Mouse (Mus musculus): ENCODE measurements around the gene Snn.

The Snn gene

DNA sequence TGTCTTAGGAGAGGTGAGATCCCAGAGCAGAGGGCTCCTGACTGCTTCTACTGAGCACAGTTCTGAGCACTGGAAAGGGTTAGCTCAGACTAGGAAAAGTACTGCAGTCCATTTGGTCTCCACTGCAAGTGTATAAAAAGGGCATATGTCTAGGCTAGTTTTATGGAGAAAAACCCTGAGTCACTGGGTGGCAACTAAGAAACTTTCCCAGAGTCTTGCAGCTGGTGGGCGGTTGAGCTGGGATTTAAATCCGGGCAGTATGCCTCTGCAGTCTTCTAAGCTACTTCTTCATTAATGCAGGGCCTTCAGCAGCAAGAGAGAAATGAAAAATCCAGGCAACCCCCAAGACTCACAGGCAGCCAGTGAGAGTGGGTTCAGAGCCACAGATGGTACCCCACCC is 10.5 kb upstream of the Snn start:
- no peak for DNase-seq

DNA sequence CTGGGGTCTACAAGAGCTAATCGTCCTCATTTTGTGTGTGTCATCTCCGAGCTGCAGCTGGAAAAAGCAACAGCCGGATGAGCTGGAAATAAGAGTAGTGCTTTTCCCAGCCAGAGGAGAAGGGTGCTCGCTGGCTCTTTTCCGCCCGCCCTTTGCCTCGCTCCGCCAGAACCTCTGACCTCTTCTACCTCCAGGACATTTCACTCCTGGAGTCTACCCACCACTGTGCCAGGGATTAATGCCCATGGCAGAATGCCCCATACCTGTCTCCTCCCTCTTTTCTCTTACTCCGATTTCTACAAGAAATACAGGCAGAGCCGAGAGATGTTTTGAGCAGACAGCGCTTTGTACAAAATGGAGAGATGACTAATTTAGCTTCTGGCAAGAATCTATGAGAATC is 9.6 kb upstream of the Snn start:
- no peak for DNase-seq

DNA sequence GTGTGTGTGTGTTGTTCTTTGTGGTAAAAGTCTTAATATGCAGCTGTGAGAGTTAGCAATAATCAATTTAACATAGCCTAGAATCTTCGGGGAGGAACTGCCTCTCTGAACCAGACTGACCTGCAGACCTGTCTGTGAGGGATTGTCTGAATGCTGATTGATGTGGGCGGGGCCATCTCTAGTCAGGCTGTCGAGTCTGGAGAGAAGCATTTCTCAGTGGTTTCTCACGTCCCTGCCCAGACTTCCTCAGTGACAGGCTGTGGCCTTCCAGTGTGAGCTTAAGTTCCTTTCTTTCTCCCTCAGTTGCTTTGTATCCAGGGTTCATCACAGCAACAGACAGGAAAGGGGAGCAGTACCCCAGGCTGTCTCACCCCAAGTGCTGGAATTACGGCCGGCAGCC is 6.3 kb upstream of the Snn start:
- DNase-seq = no peak

DNA sequence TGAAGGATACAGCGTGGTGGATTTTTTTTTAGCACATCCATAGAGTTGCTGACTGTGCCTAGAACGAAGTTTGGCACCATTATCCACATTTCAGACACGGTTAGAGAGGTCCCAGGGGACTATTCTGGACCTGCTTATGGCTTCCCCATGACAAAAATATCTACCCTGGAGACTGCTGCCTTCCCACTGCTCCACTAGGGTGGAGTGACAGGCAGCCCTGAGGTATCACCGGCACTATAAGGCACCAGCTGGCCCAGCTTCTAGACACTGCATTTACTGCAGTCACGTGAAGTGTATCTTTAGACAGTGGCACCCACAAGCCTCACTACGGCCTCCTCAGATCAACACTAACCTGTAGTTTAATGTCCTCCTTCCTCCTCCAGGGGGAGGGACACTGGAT is 5.9 kb upstream of the Snn start:
- DNase-seq = no peak

DNA sequence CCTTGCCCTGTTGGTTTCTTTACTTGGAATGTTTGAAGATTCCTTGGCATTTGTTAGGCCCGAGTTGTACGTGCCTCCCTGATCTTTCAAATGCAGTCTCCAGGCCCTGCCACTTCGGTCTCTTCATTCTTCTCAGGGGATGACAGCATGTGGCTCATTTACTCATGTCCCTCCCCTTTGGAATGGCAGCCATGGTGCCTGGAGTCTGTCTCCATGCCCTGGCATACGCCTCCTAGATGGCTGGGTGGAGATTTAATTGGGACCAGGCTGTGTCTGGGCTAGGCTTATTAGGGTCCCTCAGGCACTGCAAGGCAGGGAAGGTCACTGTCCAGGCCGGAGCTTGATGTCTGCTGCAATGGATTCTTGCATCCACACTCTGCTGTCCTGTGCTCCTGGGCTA is 4.8 kb upstream of the Snn start:
- peak; percentile 33 to 54 for DNase-seq

DNA sequence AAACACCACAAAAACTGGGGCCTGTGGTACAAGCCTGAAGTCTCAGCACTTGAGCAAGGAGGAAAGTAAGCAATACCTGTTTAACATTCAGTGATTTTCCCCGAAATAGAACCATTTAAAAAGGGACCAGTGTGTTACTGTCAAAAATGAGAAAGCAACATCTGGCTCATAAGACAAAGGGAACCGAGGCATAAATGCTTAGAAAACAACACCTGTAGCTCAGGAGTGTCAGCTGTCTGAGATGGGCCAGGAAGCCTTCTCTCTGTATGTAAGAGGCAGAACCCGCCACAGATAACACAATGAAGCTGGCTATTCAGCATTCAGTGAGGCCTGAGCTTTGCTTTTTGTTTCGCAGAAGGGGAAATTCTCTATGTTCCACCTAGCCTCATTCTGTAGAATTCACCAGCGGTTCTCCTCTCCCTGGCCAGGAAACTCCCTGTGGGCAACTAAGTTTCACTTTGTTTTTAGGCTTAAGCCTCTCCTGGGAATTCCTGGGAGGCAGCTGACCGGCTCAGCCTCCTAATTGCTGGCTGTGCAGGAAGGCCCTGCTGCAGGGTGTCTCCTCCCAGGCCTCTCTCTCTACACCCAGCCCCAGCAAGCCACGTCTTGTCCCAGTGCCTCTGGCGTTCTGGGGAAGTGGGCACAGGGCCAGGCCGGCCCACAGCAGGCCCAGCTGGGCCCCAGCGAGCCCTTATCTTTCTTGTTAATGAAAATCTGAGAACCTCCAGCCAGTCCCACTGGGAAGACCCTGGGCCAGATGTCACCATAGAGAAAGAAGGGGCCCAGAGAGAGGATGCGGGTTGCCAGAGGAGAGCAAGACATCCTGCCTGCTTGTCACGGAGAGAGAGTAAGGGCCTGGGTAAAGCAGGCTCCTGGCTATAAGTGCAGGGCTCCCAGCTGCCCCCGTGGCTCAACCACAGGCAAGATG is 2.3 kb downstream of the Snn start:
- DNase-seq = peak; percentile 82 to 87

DNA sequence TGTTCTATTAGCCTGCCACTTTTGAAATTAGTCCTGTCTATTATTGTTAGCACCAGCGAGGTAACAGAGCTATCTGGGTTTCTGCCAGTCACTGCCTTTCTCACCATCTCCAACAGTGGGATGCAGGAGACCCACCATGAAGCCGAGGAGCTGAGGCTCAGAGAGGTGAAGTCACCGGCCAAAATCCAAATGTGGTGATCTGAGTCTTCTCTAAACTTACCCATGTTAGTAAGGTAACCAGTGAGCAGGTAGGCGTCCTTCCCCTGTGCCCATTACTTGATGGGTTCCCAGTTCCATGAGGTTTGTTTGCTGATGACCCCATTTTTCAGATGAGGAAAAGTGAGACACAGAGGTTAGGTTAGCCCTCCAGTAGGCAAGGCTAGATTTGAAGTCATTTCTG is 3.6 kb downstream of the Snn start:
- DNase-seq = no peak

DNA sequence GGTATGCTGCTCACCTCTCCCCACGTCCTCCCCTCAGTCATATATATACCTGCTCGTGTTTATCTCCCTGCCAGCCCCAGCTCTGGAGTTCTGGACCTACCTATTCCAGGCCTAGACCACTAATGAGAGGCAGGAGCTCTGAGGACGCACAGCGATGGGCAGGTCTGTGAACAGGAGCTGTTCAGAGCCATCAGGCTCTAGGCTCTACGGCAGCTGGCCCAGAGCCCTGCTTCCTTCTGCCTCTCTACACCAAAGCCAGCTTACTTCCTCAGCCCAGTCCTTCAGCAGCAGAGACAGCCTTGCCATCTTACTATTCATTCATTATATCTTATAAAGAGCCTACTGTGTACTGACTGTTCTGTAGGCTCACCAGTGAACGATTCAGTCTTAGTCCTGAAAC is 4.0 kb downstream of the Snn start:
- peak; percentile 57 to 69 for DNase-seq

DNA sequence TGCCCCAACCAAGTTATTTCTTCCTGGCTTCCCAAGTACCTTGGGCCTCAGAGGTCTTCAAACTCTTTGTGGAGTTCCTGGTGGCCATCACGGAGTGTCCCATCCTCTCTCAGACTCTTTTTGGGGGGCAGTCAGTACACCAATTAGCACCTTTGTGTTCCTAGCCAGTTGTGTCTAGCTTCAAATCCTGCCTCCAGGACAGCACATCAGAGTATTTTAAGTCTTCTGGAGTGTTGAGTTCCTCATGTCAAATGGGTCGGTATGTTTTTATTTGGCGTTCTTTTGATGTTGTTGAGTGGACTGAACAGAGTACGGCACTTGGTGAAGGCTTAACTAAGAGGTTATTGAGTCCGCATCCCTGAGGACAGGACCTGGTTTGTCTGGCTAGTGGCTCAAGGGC is 4.7 kb downstream of the Snn start:
- no peak for DNase-seq

DNA sequence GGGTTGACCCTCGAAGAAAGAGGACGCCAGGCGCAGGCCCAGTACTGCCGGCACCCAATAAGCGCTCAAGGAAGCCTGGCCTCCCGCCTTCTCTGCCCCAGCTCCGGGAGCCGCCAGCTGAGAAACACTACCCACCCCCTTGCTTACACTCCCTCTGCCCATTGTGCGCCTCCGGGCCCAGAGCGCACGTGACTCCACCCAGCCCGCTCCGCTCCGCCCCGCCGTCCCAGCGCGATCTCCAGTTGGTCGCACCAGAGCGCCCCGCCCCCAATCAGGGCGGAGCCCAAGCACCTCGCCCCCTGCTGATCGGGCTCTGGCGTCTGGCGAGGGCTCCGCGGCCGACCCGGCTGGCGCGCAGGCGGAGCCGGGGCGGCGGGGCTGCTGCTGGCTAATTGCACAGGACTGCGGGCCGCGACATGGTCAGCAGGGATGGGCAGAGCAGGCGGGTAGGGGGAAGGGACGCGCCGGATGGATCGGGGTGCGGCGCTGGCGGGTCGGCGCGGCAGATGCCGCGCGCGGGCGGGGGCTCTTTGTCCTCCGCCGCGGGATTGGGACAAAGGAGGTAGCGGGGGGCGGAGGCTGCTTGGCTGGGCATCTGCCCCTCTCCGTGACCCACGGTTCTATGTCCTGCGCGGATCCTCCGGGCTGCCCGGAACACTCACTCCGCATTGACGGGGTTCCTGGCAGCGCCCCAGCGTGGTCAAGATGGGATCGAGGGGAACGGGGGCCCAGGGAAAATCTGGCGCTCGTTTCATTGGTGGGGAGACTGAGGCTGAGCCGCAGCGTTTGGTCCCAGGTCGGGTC is 5.5 kb downstream of the Snn start, which contains the start of gene Litaf:
Gene Litaf, minus strand, starts transcription at position 129 of the 804 bp plus-strand sequence.
- DNase-seq = peak; percentile 100

DNA sequence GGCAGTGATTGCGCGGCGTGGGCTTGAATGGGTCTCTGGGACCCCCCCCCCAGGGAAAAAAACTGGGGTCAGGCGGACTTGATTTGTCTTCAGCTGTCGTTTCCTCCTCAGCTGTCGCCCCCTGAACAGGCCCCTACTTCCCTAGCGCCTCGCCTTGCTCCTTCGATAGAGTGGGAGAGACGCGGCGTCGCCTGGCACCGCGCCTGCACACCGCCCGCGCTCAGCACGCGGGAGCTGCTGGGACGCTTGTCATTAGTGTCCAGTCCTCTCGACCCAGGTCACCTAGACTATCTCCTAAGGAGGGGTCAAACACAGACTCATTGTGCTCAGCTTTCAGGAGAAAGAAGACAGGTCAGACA is 6.1 kb downstream of the Snn start:
- peak; percentile 85 for DNase-seq

DNA sequence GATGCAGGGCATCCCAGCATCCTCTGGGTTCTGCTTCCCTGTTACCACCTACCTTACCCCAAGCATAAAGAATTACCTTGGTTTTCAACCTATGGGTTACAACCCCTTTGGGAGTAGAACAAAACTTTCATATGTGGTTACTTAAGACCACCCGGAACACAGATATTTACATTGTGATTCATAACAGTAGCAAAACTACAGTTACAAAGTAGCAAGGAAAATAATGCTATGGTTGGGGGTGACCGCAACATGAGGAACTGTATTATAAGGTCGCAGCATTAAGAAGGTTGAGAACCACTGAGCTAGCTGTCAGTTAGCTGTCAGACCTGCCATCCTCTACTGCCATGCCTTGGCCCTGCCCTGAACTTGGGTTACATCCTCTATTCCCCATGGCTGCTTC is 7.9 kb downstream of the Snn start:
- DNase-seq = no peak

DNA sequence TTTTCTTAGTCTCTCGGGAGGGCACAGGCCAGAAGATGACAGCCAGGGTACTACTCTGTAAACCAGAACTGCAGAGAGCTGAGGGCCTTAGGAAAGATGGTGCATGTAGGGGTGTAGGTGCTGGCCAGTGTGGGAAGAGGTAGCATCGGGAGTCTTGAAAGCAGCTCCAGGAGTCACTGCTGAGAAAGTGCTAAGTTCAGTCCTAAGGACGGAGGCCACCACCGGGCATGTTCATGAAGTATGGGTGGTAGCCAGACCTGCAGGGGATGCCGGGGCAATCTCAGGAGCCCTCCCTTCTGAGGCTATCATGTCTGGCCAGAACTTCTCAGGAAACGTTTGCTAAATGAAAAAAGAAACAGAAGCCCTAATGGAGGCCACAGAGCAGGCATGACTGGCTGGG is 8.5 kb downstream of the Snn start:
- DNase-seq = no peak

DNA sequence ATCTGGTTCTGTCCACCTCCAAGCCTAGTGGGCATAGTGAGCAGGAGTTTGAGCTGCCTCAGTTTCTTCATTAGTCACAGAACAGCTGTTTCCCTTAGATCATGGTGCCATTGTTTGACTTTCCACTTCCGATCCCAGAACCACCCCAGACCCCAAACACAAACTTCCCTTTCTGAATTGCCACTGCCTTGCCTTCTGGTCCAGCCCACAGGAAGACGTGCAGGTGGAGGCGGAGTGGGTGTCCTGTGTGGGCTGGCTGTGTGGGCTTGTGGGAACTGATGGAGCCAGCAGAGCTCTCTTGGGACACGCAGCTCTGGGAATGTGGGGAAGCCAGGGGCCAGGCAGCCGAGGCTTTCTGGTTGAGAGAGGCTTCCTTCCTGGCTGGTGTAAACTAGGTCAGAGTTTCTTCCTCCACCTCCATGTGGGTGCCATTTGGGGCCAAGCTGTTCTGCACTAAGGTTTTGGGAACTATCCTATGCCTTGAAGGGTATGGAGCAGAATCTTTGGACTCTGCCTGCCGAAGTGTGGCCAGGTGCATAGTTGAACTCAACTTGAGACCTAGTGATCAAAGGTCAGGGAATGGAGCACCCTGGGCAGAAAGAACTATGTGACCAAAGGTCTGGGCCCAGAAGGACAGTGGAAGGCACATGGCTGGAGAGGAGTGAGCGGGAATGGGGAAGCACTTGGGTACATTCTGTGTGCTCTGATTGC is 9.1 kb downstream of the Snn start:
- DNase-seq = peak in 1 of 2 experiments; percentile 22

DNA sequence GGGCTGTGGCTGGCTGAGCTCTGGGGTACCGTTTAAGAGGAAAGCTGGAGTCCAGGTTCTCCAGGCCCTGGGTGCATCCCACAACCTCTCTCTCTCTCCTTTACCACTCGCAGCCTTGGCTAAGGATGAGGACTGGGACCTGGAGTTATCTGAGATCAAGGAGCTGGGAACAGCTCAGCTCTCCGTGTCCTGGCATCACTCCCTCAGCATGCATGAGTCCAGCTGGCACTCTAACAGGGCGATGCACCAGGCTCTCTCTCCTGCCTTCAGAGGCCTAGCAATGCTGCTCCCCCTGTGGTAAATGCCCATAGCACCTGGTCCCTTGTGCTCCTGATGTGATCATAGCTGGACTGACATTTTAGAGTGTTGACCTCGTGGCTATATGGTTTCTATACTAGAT is 10.4 kb downstream of the Snn start:
- peak; percentile 88 to 91 for DNase-seq

DNA sequence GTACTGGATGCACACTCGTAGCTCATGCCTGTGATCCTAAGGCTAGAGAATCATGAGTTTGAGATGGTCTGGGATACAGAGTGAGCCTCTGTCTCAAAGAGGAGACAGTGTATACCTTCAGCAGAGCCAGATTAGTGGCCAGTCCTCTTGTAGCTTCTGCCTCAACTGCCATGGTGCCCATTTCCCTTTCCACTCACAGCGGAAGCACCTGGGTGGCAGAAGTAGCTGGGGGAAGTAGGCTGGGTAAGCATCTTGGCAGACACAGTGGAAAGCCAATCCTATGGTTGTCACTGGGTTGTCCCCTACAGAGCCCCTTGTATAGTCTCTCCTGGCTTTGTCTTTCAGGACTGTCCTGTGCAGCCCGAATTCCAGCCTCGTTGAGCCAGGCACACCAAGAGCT is 11.1 kb downstream of the Snn start:
- no peak for DNase-seq

DNA sequence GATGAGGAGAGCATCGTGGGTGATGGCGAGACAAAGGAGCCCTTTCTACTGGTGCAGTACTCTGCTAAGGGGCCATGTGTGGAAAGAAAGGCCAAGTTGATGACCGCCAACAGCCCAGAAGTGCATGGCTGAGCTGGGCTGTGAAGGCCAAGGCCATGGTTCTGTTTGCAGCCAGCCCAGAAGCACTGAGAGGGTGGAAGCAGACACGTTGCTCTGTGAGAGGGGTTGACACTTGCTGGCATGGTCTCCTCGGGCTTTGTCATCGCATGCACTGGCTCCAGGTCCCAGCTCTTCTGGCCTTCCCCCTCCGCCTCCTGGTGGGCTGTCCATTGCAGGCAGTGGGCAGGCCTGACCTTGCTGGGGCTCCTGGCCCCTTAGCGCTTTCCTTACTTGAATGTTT is 11.7 kb downstream of the Snn start:
- peak; percentile 30 to 56 for DNase-seq

DNA sequence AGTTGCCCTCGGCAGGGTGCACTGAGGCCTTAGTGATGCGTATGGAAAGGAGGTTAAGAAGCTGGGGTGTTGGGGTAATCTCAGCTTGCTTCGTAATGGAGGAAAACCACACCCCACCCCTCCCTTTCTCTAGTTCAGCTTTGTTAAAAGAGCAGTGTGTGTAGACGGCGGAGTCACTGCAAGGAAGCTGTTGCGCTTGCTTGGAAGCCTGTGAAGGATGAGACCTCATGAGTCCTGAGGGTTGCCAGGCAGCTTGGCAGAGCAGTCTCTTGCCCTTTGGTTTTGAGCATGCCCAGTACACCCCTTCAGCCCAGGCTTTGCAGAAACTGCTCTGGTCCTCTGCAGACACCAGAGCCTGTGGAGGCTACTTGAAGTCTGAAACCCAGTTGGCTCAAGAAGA is 12.3 kb downstream of the Snn start:
- peak; percentile 71 to 80 for DNase-seq

DNA sequence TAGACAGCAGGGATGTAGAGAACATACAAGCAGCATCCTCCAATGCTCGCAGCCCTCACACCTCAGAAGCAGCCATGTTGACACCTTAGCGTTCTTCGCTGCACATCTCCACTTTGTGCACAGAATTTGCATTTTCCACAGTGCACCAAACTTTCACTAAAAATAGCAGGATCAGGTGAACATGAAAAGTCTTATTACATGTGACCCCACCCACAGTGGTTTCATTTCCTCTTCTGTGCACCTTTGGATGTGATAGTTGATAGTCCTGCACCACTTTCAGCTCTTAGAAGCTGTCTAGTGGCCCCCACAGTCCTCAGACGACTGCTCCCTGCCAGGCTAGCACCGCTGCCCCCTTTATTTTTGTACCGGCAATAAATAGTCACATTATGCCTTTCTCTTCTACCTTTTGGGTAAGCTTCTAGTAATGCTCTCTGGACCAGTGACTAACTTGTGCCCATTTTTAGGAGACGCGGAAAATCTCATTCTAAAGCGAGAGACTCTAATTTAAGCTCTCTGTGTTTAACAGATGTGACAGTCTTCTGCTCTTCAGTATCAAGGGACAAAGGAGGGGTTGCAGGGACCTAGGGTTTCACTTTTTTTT is 17.0 kb downstream of the Snn start:
- no peak for DNase-seq

DNA sequence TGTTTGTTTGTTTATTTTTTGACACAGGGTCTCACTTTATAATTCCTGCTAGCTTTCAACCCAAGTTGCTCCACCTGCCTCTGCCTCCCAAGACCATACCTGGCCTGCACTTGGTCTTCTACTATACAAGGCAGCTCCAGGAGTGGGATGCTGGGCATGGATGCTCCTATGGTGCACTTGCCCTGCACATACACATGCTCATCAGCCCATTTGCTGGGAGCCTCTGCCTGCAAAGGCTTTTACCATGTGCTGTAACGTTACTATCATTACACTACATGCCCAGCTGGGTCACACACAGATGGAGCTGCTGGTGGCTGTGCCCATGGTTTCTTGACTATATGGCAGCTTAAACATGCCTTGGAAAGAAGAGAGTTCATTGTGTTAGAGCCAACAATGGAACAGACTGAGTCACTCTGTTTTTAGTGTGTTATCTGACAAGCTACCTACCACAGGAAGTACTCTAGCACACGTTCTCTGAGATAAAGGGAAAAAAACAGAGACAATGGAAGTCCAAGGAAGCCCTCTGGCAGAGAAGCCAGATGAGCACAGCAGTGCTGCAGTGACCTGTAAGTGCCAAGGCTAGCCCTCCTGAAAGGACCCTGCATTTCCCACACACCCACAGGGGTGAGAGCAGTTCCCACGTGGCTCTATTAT is 17.6 kb downstream of the Snn start:
- DNase-seq = no peak

DNA sequence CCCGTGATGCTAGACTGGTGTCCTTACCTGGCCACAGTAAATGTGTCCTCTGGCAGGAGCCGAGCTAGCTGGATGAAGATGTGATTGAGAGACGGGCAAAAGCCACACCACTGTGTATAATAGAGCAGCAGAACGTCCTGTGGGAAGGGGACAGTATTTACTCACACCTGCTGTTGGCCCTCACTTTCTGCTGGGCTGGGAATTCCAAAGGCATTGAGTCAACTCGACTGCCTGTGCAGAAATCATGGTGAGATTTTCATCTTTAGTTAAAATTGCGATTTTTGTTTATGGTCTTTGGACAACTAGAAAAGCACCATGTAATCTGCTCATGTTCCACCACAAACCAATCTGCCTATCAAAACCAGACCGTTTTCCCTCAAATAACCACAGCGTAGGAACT is 23.4 kb downstream of the Snn start:
- no peak for DNase-seq

DNA sequence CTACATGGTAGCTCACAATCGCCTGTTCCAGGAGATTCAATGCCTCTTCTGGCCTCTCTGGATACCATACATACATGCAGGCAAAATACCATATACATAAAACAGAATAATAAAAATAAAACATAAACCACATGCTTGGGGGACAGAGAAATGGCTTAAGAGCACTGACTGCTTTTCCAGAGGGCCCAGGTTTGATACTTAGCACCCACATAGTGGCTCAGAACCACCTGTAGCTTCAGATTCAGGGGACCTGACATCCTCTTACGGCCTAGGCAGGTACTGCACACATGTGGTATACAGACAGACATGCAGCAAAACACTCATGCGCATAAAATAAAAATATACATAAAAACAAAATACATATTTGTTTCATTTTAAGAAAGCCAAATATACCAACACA is 25.6 kb downstream of the Snn start:
- DNase-seq = no peak
